Comparison of ENCODE assay signal across 23 mouse cellular contexts in genomic region chr14:61786031-61786430, GRCm38 (mm10).
"Had no signal": no experiment of that assay in that cellular context is flagged by ENCODE, and none has a peak within 500 bp of the region (broad histone marks: within the 10 kb centered on the region; RNA-seq: fewer than 3 reads in every experiment).

No protein-coding gene starts in this region.

- H3K9me3 ChIP-seq: heart, embryonic 10.5 days; heart, embryonic 12.5 days; hindbrain, embryonic 10.5 days; hindbrain, embryonic 12.5 days; intestine, embryonic 15.5 days; limb, embryonic 10.5 days; limb, embryonic 12.5 days; liver, embryonic 13.5 days; liver, embryonic 15.5 days had no signal

- H3K4me1 ChIP-seq: heart, embryonic 10.5 days; heart, embryonic 12.5 days; hindbrain, embryonic 10.5 days; hindbrain, embryonic 12.5 days; intestine, embryonic 15.5 days; liver, embryonic 13.5 days; liver, embryonic 15.5 days had no signal

- H3K4me3 ChIP-seq: gastrocnemius, adult 2 months; heart, adult 2 months; heart, embryonic 10.5 days; heart, embryonic 12.5 days; hindbrain, embryonic 10.5 days; hindbrain, embryonic 12.5 days; intestine, embryonic 15.5 days; left cerebral cortex, adult 2 months; limb, embryonic 10.5 days; limb, embryonic 12.5 days; liver, embryonic 13.5 days; liver, embryonic 15.5 days had no signal

- H3K27me3 ChIP-seq: heart, embryonic 12.5 days; hindbrain, embryonic 12.5 days; intestine, embryonic 15.5 days; limb, embryonic 12.5 days; liver, embryonic 13.5 days; liver, embryonic 15.5 days had no signal

- H3K27ac ChIP-seq: gastrocnemius, adult 2 months; heart, adult 2 months; heart, embryonic 10.5 days; hindbrain, embryonic 10.5 days; hindbrain, embryonic 12.5 days; hindbrain, embryonic 14.5 days; intestine, embryonic 15.5 days; left cerebral cortex, adult 2 months; limb, embryonic 10.5 days; limb, embryonic 12.5 days; liver, embryonic 13.5 days; liver, embryonic 15.5 days had no signal

- H3K36me3 ChIP-seq: heart, embryonic 10.5 days; heart, embryonic 12.5 days; hindbrain, embryonic 10.5 days; hindbrain, embryonic 12.5 days; intestine, embryonic 15.5 days; limb, embryonic 10.5 days; limb, embryonic 12.5 days; liver, embryonic 13.5 days; liver, embryonic 15.5 days had no signal

- DNase-seq: gastrocnemius, adult 2 months; gastrocnemius, postnatal 10 days; gastrocnemius, postnatal 25 days; heart, adult 2 months; heart, postnatal 10 days; heart, postnatal 4 days; kidney, adult 18-20 months; kidney, adult 8-10 months; kidney, postnatal 10 days; kidney, postnatal 25 days; kidney, postnatal 4 days; liver; liver, embryonic 13.5 days had no signal
